Mouse (Mus musculus) CD4-positive, CD25-positive, alpha-beta regulatory T cell, adult 9 weeks (primary cell): Measurements from ENCODE around the gene Caln1. TPM values are rescaled to one million over a fixed set of nuclear protein-coding genes. Genes with fewer than 3 reads are reported as not detected.

Experiments used
- polyA plus RNA-seq: library from polyadenylated mRNA; unstranded; fragments of 100-300 nt; shearing (Covaris generic); gene quantifications from one replicate; pipeline ENCODE4 v1.2.1, GENCODE M21; 2017

The Caln1 gene
- polyA plus RNA-seq: not detected

GRCm38 (mm10) chr5:130369237-130369636, at the start of gene Caln1:
Gene Caln1 (plus strand): TSS chr5:130369455.

DNA sequence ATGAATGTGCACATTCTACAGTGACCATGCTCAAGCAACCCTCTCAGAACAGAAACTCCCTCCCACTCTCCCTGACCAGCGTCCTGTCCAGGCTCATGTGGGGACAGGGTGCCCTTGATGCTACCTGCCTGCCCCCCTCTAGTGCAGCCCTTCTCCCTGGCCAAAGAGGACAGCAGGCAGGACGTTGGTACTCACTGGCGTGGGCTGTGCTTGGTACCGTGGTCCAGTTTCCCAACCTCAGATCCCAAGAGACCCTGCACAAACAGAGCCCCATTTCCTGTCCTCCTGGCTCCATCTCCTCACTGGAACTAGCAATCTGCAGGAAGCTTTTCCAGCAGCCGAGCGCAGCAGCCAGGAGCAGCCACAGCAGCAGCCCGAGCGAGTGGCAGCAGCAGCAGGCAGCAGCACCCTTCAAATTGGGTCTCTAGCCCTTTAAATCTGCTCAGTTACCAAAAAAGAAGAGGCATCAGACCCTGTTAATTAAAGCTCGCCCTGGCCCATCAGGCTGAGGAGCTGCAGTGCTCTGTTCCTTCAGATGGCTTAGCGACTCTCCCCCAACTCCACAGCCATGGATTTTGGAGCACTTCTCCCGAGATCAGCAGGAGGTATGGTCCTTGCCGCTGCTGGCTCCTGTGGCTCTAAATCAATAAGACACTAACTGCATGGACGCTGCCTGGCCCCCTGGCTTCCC, 15.1 kb downstream of the Caln1 start, which contains the start of gene A330070K13Rik:
Gene A330070K13Rik, minus strand, starts transcription at position 410 of the 691 bp plus-strand sequence.

Other genes starting within 250 kb of the Caln1 start
- gene Kctd7, start 224.6 kb upstream of the Caln1 start, polyA plus RNA-seq: 7.8 TPM
- 40.9 TPM for gene Rabgef1, start 197.7 kb upstream of the Caln1 start, polyA plus RNA-seq
- 7.8 TPM for gene Tmem248, start 152.4 kb upstream of the Caln1 start, polyA plus RNA-seq
- 120 TPM for gene Sbds, start 113.9 kb upstream of the Caln1 start, polyA plus RNA-seq
- 47.9 TPM for gene Tyw1, start 113.8 kb upstream of the Caln1 start, polyA plus RNA-seq
- gene A330070K13Rik, start 15.2 kb downstream of the Caln1 start, polyA plus RNA-seq: not detected